8 mouse cellular contexts compared by ENCODE assay signal in the genomic region with DNA sequence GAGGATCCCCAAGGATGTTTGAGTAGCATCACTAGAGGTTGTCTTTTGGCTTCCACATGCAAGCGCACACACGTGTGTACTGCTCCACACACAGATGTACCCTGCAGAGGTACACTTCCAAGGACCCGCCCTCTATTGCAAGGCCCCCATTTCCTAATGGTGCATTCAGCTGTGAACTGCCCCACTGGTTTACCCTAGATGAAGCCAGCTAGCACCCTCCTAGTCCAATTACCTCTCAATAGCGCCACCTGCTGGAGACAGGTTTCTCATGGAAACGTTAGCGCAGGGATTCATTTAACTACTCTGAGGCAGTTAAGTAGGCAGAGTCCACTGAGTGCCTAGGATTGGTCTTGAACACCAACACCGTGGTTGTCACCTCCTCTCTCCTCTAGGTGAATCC. TPM values are rescaled to one million over a fixed set of nuclear protein-coding genes. Genes with fewer than 3 reads are reported as not detected.
DNase-seq lines count a peak whose midpoint lies in the region; ATAC-seq and TF ChIP-seq lines count a peak whose summit lies in the region.

No protein-coding gene starts in this region.

- no peaks in the 10 kb centered on the region for H3K9me3 ChIP-seq in embryonic facial prominence, embryonic 14.5 days (ENCODE audit: control insufficient read depth, low read length)

- no peaks in the 10 kb centered on the region for H3K4me1 ChIP-seq in bone marrow macrophage, adult 2 months (ENCODE audit: control insufficient read depth, insufficient read depth, low read length)
- no peaks in the 10 kb centered on the region for H3K4me1 ChIP-seq in embryonic facial prominence, embryonic 14.5 days (ENCODE audit: control insufficient read depth, insufficient read depth, low read length)

- H3K27me3 ChIP-seq in embryonic facial prominence, embryonic 14.5 days (replicated peaks; ENCODE audit: control insufficient read depth, insufficient read depth, low read length): no peaks in the 10 kb centered on the region

- no peak overlapping the region for H3K4me2 ChIP-seq in embryonic facial prominence, embryonic 14.5 days (ENCODE audit: low read depth, low read length)

- peak; percentile 55 for TF ChIP-seq CTCF in bone marrow macrophage, adult 2 months (IDR thresholded peaks at IDR 0.05; ENCODE audit: low read depth, low read length)

- no peak for TF ChIP-seq POLR2A in bone marrow macrophage, adult 2 months (IDR thresholded peaks at IDR 0.05; ENCODE audit: borderline replicate concordance, low read depth, low read length)

- ATAC-seq in embryonic facial prominence, embryonic 14.5 days (ENCODE audit: low read depth): no peak

- H3K4me3 ChIP-seq in bone marrow macrophage, adult 2 months (ENCODE audit: insufficient read depth, low read length): no peak overlapping the region
- no peak overlapping the region for H3K4me3 ChIP-seq in embryonic facial prominence, embryonic 14.5 days (ENCODE audit: low read depth, low read length)

- peak; percentile 54 for DNase-seq in MN1 (ENCODE audit: low spot score)
- peak; percentile 73 for DNase-seq in embryonic facial prominence, embryonic 14.5 days (ENCODE audit: low spot score)
- peak; percentile 67 to 78 for DNase-seq in heart, postnatal 14 days
- DNase-seq in layer of hippocampus, adult 18-20 months (ENCODE audit: low spot score in 2 of 2): peak; percentile 71 to 92
- peak; percentile 72 for DNase-seq in lung, postnatal 10 days
- DNase-seq in right cerebral cortex, postnatal 10 days (ENCODE audit: low spot score in 2 of 2): peak; percentile 82 to 90
- peak; percentile 12 for DNase-seq in yolk sac, embryonic 10.5 days (ENCODE audit: low spot score)

- intact Hi-C loops in heart, postnatal 14 days (cut with DNase I): loop anchor here (2.0 kb wide), 1 partner anchor 459 kb away; no protein-coding TSS in a partner anchor

- WGBS in embryonic facial prominence, embryonic 14.5 days: 32% methylated on average over 7 of the region's 7 CpGs

- no peaks in the 10 kb centered on the region for H3K36me3 ChIP-seq in embryonic facial prominence, embryonic 14.5 days (ENCODE audit: control insufficient read depth, insufficient read depth, low read length)

- H3K27ac ChIP-seq in bone marrow macrophage, adult 2 months (ENCODE audit: insufficient read depth, low read depth, low read length): no peak overlapping the region
- no peak overlapping the region for H3K27ac ChIP-seq in embryonic facial prominence, embryonic 14.5 days (replicated peaks; ENCODE audit: low read depth, low read length)

- H3K9ac ChIP-seq in embryonic facial prominence, embryonic 14.5 days (ENCODE audit: low read depth, low read length): no peak overlapping the region

RNA-seq across cellular contexts. Expression of gene Rbfox1, which starts 46.5 kb away (rescaled TPM):
- polyA plus RNA-seq in bone marrow macrophage, adult 2 months (2012; ENCODE audit: insufficient read depth, insufficient read length, missing spikeins): not detected in 2 replicates
- polyA plus RNA-seq in embryonic facial prominence, embryonic 14.5 days (2014; fragmentation: Nextera tagmentation; extraction: Ambion mirVana): 11.7 and 13.9 TPM in 2 replicates
- 10 to 100 TPM; 42.1 to 47.4 TPM for total RNA-seq in heart, postnatal 14 days (2021)
- total RNA-seq in layer of hippocampus, adult 18-20 months (2021): 100 to 1,000 TPM; 379 to 393 TPM

Comparison
In these comparisons a context has a peak if more than half of its experiments do, and no peak if none do; other contexts are left out.
1. DNase-seq: peak in every context shown above with its lines; median percentile 86 in right cerebral cortex, postnatal 10 days; 82 in layer of hippocampus, adult 18-20 months; 73 in embryonic facial prominence, embryonic 14.5 days; 72 in heart, postnatal 14 days; 72 in lung, postnatal 10 days; 54 in MN1; 12 in yolk sac, embryonic 10.5 days.
2. RNA of gene Rbfox1, which starts 46.5 kb away (total RNA-seq): 379 to 393 TPM in layer of hippocampus, adult 18-20 months; 42.1 to 47.4 TPM in heart, postnatal 14 days; every median in the first group is over 4 times any median in the second.